Mouse (Mus musculus) CH12.LX (cell line): Measurements from ENCODE around the gene Macf1. TPM values are rescaled to one million over a fixed set of nuclear protein-coding genes. Genes with fewer than 3 reads are reported as not detected.

Experiments
- DNase-seq: peaks from one replicate; pipeline ENCODE4 v3.0.0-alpha.2; 2013; ENCODE audit errors: extremely low read depth
- H3K27ac ChIP-seq: 2 replicates; pipeline ENCODE4 v1.5.1; 2012; ENCODE audit warnings: low read depth, mild to moderate bottlenecking, control low read depth, moderate library complexity; ENCODE audit not compliant: insufficient read depth
- H3K27me3 ChIP-seq: replicated peaks from 2 replicates; pipeline ENCODE3; 2012; ENCODE audit warnings: inconsistent platforms
- H3K36me3 ChIP-seq, 2 experiments: replicated peaks in 1 of 2; 2 replicates each; pipeline versions ENCODE3 to v1.6.1; 2012; ENCODE audit warnings: inconsistent platforms in 1 of 2, low read length in 1 of 2, mild to moderate bottlenecking in 1 of 2, mixed read lengths in 1 of 2, moderate library complexity in 1 of 2; ENCODE audit not compliant: control insufficient read depth in 1 of 2, insufficient read depth in 1 of 2
- H3K4me1 ChIP-seq, 2 experiments: 2 replicates each; pipeline ENCODE4 v1.6.1; 2012; ENCODE audit warnings: inconsistent platforms in 1 of 2, moderate library complexity in 1 of 2; ENCODE audit not compliant: insufficient read depth in 2 of 2, control insufficient read depth in 1 of 2
- H3K4me2 ChIP-seq: 2 replicates; pipeline ENCODE4 v1.6.1; 2012; ENCODE audit warnings: low read depth, mild to moderate bottlenecking, control low read depth; ENCODE audit not compliant: poor library complexity, insufficient read depth, severe bottlenecking
- H3K4me3 ChIP-seq, 3 experiments: fragments of 150-350 bp in 1 of 3; sonication (generic) in 1 of 3; replicated peaks in 1 of 3; 2 replicates each; pipeline versions ENCODE3 to v1.5.1; 2011 to 2012; ENCODE audit warnings: low read depth in 2 of 3, low read length in 2 of 3, mild to moderate bottlenecking in 2 of 3, moderate library complexity in 2 of 3, control low read depth in 1 of 3, improper control_type of control experiment in 1 of 3, inconsistent platforms in 1 of 3, mixed read lengths in 1 of 3; ENCODE audit not compliant: poor library complexity in 1 of 3
- H3K79me2 ChIP-seq: replicated peaks from 2 replicates; pipeline ENCODE4 v1.6.1; 2012; ENCODE audit warnings: mild to moderate bottlenecking, moderate library complexity; ENCODE audit not compliant: control insufficient read depth, poor library complexity, insufficient read depth, severe bottlenecking; ENCODE audit errors: extremely low read depth
- H3K9ac ChIP-seq: 2 replicates; pipeline ENCODE4 v1.6.1; 2012; ENCODE audit warnings: low read depth, mild to moderate bottlenecking, control low read depth, moderate library complexity; ENCODE audit not compliant: insufficient read depth
- H3K9me3 ChIP-seq: replicated peaks from 2 replicates; pipeline ENCODE3; 2012; ENCODE audit warnings: low read length, inconsistent platforms, mixed read lengths
- BHLHE40 ChIP-seq: IDR thresholded peaks from 2 replicates; pipeline ENCODE4 v1.6.1; 2011; ENCODE audit warnings: mild to moderate bottlenecking, low read depth, low read length, improper control_type of control experiment
- EP300 ChIP-seq: IDR thresholded peaks from 2 replicates; pipeline ENCODE4 v1.6.1; 2011; ENCODE audit warnings: low read length, improper control_type of control experiment
- ETS1 ChIP-seq: conservative IDR thresholded peaks from 2 replicates; pipeline ENCODE4 v1.6.1; 2012; ENCODE audit warnings: low read depth, mild to moderate bottlenecking, inconsistent platforms, low read length, improper control_type of control experiment, moderate library complexity
- IRF4 ChIP-seq: IDR thresholded peaks from 2 replicates; pipeline ENCODE4 v1.6.1; 2014; ENCODE audit warnings: low read depth, mild to moderate bottlenecking, inconsistent platforms, low read length, improper control_type of control experiment
- JUN ChIP-seq: IDR thresholded peaks from 2 replicates; pipeline ENCODE4 v1.6.1; 2011; ENCODE audit warnings: low read depth, mild to moderate bottlenecking, low read length, improper control_type of control experiment, moderate library complexity; ENCODE audit not compliant: insufficient read depth
- MAFK ChIP-seq: IDR thresholded peaks from 2 replicates; pipeline ENCODE4 v1.6.1; 2011; ENCODE audit warnings: low read length, improper control_type of control experiment; ENCODE audit not compliant: insufficient replicate concordance
- MXI1 ChIP-seq: IDR thresholded peaks from 2 replicates; pipeline ENCODE4 v1.6.1; 2011; ENCODE audit warnings: mild to moderate bottlenecking, low read depth, low read length, improper control_type of control experiment
- MYC ChIP-seq: IDR thresholded peaks from 2 replicates; pipeline ENCODE4 v1.6.1; 2011; ENCODE audit warnings: low read depth, mild to moderate bottlenecking, improper control_type of control experiment, low read length
- PAX5 ChIP-seq: IDR thresholded peaks from 2 replicates; pipeline ENCODE4 v1.6.1; 2012; ENCODE audit warnings: low read length, inconsistent platforms, mixed read lengths
- POLR2AphosphoS2 ChIP-seq: IDR thresholded peaks from 2 replicates; pipeline ENCODE4 v1.6.1; 2011; ENCODE audit warnings: low read depth, low read length, improper control_type of control experiment
- RAD21 ChIP-seq: IDR thresholded peaks from 2 replicates; pipeline ENCODE4 v1.6.1; 2011; ENCODE audit warnings: low read depth, mild to moderate bottlenecking, low read length, improper control_type of control experiment, moderate library complexity
- SIN3A ChIP-seq: IDR thresholded peaks from 2 replicates; pipeline ENCODE4 v1.6.1; 2012; ENCODE audit warnings: low read length, improper control_type of control experiment, inconsistent platforms
- SMC3 ChIP-seq: IDR thresholded peaks from 2 replicates; pipeline ENCODE4 v1.6.1; 2011; ENCODE audit warnings: low read depth, low read length, improper control_type of control experiment
- TCF12 ChIP-seq: IDR thresholded peaks from 2 replicates; pipeline ENCODE4 v1.6.1; 2014; ENCODE audit warnings: low read depth, mild to moderate bottlenecking, inconsistent platforms, low read length, improper control_type of control experiment
- USF1 ChIP-seq: IDR thresholded peaks from 2 replicates; pipeline ENCODE4 v1.6.1; 2014; ENCODE audit warnings: low read depth, mild to moderate bottlenecking, inconsistent platforms, low read length, improper control_type of control experiment
- dilution Hi-C: fragments of 300-500 bp; cut with MboI; formaldehyde crosslinking; loops from 2 replicates; pipeline ENCODE4 v1.14.3; 2020; ENCODE audit warnings: low sequenced_read_pairs; ENCODE audit not compliant: extremely low pct_unique_long_range_greater_than_20kb, extremely low pct_ligation_motif_present
- in situ Hi-C: fragments of 300-500 bp; cut with MboI; formaldehyde crosslinking; loops from 3 replicates; pipeline ENCODE4 v1.14.3; 2019; ENCODE audit warnings: low sequenced_read_pairs, low pct_ligation_motif_present, low pct_unique_long_range_greater_than_20kb, mixed read lengths
- polyA plus RNA-seq: library from polyadenylated mRNA; unstranded; fragments of >175 nt; gene quantifications from 2 replicates; pipeline ENCODE4 v1.2.1, GENCODE M21; 2012; ENCODE audit warnings: low read depth; ENCODE audit not compliant: insufficient read length
- total RNA-seq, 2 experiments: library from RNA; depleted of rRNA; stranded (reverse); fragments of 300-350 nt in 1 of 2; fragments of >200 nt in 1 of 2; gene quantifications; 2 replicates each; pipeline ENCODE4 v1.2.3; 2012 to 2014

Gene Macf1
- total and polyA plus RNA-seq, 3 experiments = 63.3 to 93.3 (median 77.8) TPM

DNA sequence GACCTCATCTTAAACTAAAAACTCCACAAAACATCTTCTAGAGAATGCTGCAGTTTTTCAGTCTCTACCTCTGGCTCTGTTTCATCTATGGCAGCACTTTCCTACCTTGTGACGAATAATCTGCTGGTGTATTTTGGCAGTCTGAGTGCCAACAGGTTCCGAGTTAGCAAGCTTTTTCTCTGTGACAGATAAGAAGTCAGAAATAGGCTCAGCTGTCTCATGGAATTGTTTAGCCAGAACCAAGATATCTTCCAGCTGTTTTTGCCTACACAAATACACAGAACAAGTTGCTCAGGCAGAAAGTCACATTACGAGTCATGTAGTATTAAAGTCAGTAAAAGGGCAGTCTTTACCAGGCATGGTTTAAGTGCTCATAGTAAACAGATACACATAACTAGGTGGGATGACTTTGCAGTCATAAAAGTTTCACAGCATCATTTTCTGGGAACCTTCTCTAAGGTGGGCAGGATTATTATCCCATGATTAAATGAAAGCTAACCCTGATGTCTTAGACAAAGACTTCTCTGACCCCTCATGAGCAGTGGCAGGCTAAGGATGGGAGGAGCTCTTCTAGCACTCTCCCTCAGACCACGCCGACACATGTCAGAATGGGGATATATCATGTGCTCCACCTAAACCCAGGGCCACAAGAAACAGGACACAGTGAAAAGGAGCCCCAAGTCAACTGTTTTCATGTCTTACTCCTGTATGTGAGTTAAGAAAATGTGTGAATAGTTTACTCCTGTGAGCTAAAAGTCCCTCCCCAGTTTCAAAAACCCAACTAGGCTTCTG lies 286.3 kb downstream of the Macf1 start:
- peaks cover 39 to 75% of the 10 kb centered on the region in 2 experiments for H3K36me3 ChIP-seq

DNA sequence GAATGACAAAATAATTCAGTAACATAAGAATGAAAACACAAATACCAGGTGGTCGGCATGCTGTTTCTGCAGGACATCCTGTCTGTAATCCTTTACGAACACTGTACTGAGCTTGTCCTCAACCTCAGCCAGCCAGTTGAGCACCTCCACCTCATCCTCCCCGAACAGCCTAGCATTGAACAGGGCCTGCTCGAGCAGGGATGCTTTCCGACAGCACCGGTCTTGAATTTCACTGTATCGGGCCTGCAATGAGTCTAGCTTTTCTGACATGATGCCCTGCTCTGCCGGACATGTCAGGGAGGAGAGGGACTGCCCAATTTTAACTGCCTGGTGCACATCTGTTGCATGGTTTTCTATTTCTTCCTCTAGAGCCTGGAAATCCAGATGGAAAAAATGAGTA lies 287.1 kb downstream of the Macf1 start:
- H3K27me3 ChIP-seq = no peaks in the 10 kb centered on the region
- H3K36me3 ChIP-seq = peaks cover 39 to 78% of the 10 kb centered on the region in 2 experiments
- no peak overlapping the region for H3K4me2 ChIP-seq
- in situ Hi-C loops (no loop called here), dilution Hi-C loops (no loop called here)
- DNase-seq = no peak
- peaks cover 9 to 50% of the 10 kb centered on the region in 2 experiments for H3K4me1 ChIP-seq
- H3K4me3 ChIP-seq = no peak overlapping the region
- TF ChIP-seq MYC = no peak
- TF ChIP-seq TCF12 = no peak
- no peak for TF ChIP-seq JUN
- TF ChIP-seq BHLHE40 = no peak
- TF ChIP-seq PAX5 = no peak
- TF ChIP-seq, all 38 proteins: peak for 0
- H3K79me2 ChIP-seq = no peaks in the 10 kb centered on the region
- H3K27ac ChIP-seq = no peak overlapping the region
- no peaks in the 10 kb centered on the region for H3K9me3 ChIP-seq
- no peak overlapping the region for H3K9ac ChIP-seq

More for the DNA sequence above, 286.3 kb downstream of the Macf1 start:
- H3K27me3 ChIP-seq = no peaks in the 10 kb centered on the region
- DNase-seq = no peak
- H3K9me3 ChIP-seq = no peaks in the 10 kb centered on the region
- no peak overlapping the region for H3K4me2 ChIP-seq
- peaks cover 7 to 50% of the 10 kb centered on the region in 2 experiments for H3K4me1 ChIP-seq
- H3K9ac ChIP-seq = no peak overlapping the region
- no peaks in the 10 kb centered on the region for H3K79me2 ChIP-seq
- in situ Hi-C loops = no loop called here
- TF ChIP-seq RAD21 (no peak), ETS1 (no peak), PAX5 (no peak), USF1 (no peak), EP300 (no peak), POLR2AphosphoS2 (no peak), SMC3 (no peak), IRF4 (no peak), SIN3A (no peak), MXI1 (no peak), MAFK (no peak), BHLHE40 (no peak)
- H3K4me3 ChIP-seq = no peak overlapping the region
- dilution Hi-C loops = no loop called here
- no peak overlapping the region for H3K27ac ChIP-seq
